ENCODE assay signal across 10 mouse cellular contexts in the genomic region with DNA sequence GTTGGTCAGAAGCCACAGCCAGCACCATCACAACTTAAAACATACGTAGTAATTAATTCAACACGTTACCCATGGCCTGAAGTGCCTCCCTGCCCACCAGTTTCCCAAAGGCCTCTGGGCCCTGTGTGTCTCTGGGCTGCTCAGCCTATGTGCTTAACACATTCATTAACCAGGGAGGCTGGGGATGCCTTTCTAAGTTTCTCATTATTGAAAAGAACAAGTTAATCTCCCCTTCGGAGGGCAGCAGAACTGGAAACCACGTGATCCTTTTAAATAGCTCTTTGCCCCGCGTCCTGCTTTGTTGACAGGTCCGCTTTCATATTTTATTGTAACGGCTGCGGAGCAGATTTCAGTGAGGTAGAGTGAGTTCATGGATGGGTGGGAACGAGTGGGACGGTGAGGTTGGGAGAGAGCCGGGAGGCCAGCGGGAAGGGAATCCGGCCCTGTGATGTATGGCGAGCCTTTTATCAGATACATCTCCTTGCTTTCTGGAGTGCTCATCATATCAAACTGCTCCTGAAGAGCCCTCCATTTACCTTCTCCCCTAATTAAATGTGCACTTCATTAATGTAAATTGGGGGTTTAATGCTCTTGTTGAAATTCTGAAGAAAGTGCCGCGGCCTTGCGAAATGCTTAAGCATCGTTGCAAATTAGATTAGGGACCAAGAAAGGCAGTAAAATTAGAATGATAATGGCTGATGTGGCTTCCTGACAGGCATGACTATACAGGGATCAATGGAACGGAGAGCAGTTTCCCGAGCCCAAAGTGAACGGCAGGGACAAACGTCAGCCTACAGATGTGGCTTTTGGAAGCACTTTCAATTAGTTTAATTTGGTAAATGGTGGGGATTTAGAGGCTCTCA.
DNase-seq lines count a peak whose midpoint lies in the region; ATAC-seq lines count a peak whose summit lies in the region.
"Had no signal": no experiment of that assay in that cellular context is flagged by ENCODE, and none has a peak within 500 bp of the region (broad histone marks: within the 10 kb centered on the region; RNA-seq: fewer than 3 reads in every experiment).

No protein-coding gene starts in this region.

- peak overlapping the region; percentile 43 for H3K4me2 ChIP-seq in liver, embryonic 11.5 days
- peak overlapping the region; percentile 45 for H3K4me2 ChIP-seq in embryonic facial prominence, embryonic 14.5 days (ENCODE audit: low read depth, low read length)
- peak overlapping the region; percentile 57 for H3K4me2 ChIP-seq in limb, embryonic 12.5 days

- no peak for DNase-seq in liver, embryonic 11.5 days (ENCODE audit: low spot score)
- no peak for DNase-seq in liver
- peak; percentile 9 for DNase-seq in embryonic facial prominence, embryonic 14.5 days (ENCODE audit: low spot score)
- peak; percentile 52 for DNase-seq in retina, embryonic 14.5 days (ENCODE audit: low spot score)
- DNase-seq in urinary bladder, postnatal 14 days (ENCODE audit: low spot score) = no peak
- no peak for DNase-seq in natural killer cell, adult 2 months (ENCODE audit: low spot score in 2 of 2)
- DNase-seq in cerebellum, postnatal 10 days = no peak
- DNase-seq: cerebellum, postnatal 14 days had no signal

- peaks cover 10% of the 10 kb centered on the region for H3K27me3 ChIP-seq in liver, embryonic 11.5 days (replicated peaks; ENCODE audit: control insufficient read depth, insufficient read depth, low read length)
- H3K27me3 ChIP-seq in embryonic facial prominence, embryonic 14.5 days (replicated peaks; ENCODE audit: control insufficient read depth, insufficient read depth, low read length) = peaks cover 63% of the 10 kb centered on the region
- peaks cover 49% of the 10 kb centered on the region for H3K27me3 ChIP-seq in limb, embryonic 12.5 days
- H3K27me3 ChIP-seq: megakaryocyte, embryonic 14.5 days had no signal

- WGBS in liver, embryonic 11.5 days = 19% methylated on average over 23 of the region's 23 CpGs
- WGBS in embryonic facial prominence, embryonic 14.5 days = 6% methylated on average over 23 of the region's 23 CpGs
- WGBS in limb, embryonic 12.5 days = under 1% methylated on average over 23 of the region's 23 CpGs

- H3K4me1 ChIP-seq in liver, embryonic 11.5 days (replicated peaks; ENCODE audit: control insufficient read depth, insufficient read depth, low read length) = no peaks in the 10 kb centered on the region
- H3K4me1 ChIP-seq in embryonic facial prominence, embryonic 14.5 days (ENCODE audit: control insufficient read depth, insufficient read depth, low read length) = peaks cover 6% of the 10 kb centered on the region
- peaks cover 11% of the 10 kb centered on the region for H3K4me1 ChIP-seq in limb, embryonic 12.5 days (replicated peaks)

- no peak overlapping the region for H3K27ac ChIP-seq in liver, embryonic 11.5 days (ENCODE audit: low read depth, low read length)
- no peak overlapping the region for H3K27ac ChIP-seq in embryonic facial prominence, embryonic 14.5 days (replicated peaks; ENCODE audit: low read depth, low read length)
- no peak overlapping the region for H3K27ac ChIP-seq in limb, embryonic 12.5 days

- no peaks in the 10 kb centered on the region for H3K36me3 ChIP-seq in liver, embryonic 11.5 days (ENCODE audit: control insufficient read depth, insufficient read depth, low read length)
- no peaks in the 10 kb centered on the region for H3K36me3 ChIP-seq in embryonic facial prominence, embryonic 14.5 days (ENCODE audit: control insufficient read depth, insufficient read depth, low read length)
- H3K36me3 ChIP-seq in limb, embryonic 12.5 days = no peaks in the 10 kb centered on the region

- H3K4me3 ChIP-seq in liver, embryonic 11.5 days (ENCODE audit: low read depth, low read length) = peak overlapping the region; percentile 2; the same call in 1 of the 2 replicates
- peak overlapping the region; percentile 23 for H3K4me3 ChIP-seq in embryonic facial prominence, embryonic 14.5 days (ENCODE audit: low read depth, low read length)
- H3K4me3 ChIP-seq in limb, embryonic 12.5 days (replicated peaks) = peak overlapping the region; percentile 29

- H3K9me3 ChIP-seq in liver, embryonic 11.5 days (ENCODE audit: control insufficient read depth, low read length) = no peaks in the 10 kb centered on the region
- H3K9me3 ChIP-seq in embryonic facial prominence, embryonic 14.5 days (ENCODE audit: control insufficient read depth, low read length) = no peaks in the 10 kb centered on the region
- H3K9me3 ChIP-seq in limb, embryonic 12.5 days = no peaks in the 10 kb centered on the region

- H3K9ac ChIP-seq in liver, embryonic 11.5 days (ENCODE audit: low read depth, low read length) = no peak overlapping the region
- no peak overlapping the region for H3K9ac ChIP-seq in embryonic facial prominence, embryonic 14.5 days (ENCODE audit: low read depth, low read length)
- no peak overlapping the region; the same call in 1 of the 2 replicates for H3K9ac ChIP-seq in limb, embryonic 12.5 days (replicated peaks)

- ATAC-seq in liver, embryonic 11.5 days (replicated peaks; ENCODE audit: low FRiP score) = no peak
- ATAC-seq in embryonic facial prominence, embryonic 14.5 days (ENCODE audit: low read depth) = no peak
- ATAC-seq in limb, embryonic 12.5 days (ENCODE audit: insufficient number of reproducible peaks, insufficient read depth, low FRiP score, low TSS enrichment, low read depth) = no peak

Comparison
In these comparisons a context has a peak if more than half of its experiments do, and no peak if none do; other contexts are left out.
1. DNase-seq: peak in embryonic facial prominence, embryonic 14.5 days (single experiment) and retina, embryonic 14.5 days (single experiment); none in liver, embryonic 11.5 days (single experiment), liver (single experiment), urinary bladder, postnatal 14 days (single experiment), natural killer cell, adult 2 months (0 of 2) and cerebellum, postnatal 10 days (0 of 2).
2. Peak in every context shown above with its lines, with median percentiles within 50 percentile points of each other: H3K4me2 ChIP-seq and H3K4me3 ChIP-seq.